In the genomic region with DNA sequence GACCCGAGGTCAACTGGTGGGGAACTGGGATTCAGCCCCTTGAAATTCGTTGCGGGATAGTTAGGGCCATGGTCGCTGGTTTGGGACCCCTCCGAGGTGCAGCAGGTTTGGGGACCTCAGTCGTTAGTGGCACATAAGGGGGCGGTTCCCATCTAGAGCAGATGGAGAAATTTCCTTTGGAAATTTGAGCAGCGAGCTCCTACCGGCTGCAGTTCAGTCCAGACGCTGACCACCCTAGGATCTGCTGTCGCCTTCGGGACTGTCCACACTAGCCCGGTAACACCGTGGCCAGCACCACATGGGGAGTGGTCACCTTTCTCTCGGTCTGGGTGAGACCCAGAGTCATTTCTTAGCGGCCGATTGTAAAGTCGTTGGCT, we compare ENCODE assay signal across 13 mouse cellular contexts. TPM values are rescaled to one million over a fixed set of nuclear protein-coding genes. Genes with fewer than 3 reads are reported as not detected.
DNase-seq lines count a peak whose midpoint lies in the region; ATAC-seq lines count a peak whose summit lies in the region.
"Had no signal": no experiment of that assay in that cellular context is flagged by ENCODE, and none has a peak within 500 bp of the region (broad histone marks: within the 10 kb centered on the region; RNA-seq: fewer than 3 reads in every experiment).

No protein-coding gene starts in this region.

- peak overlapping the region; percentile 62; the same call in 1 of the 2 replicates for H3K4me2 ChIP-seq in heart, embryonic 12.5 days
- peak overlapping the region; percentile 52; the same call in 1 of the 2 replicates for H3K4me2 ChIP-seq in forebrain, embryonic 16.5 days (ENCODE audit: low read length)
- peak overlapping the region; percentile 53 for H3K4me2 ChIP-seq in midbrain, embryonic 12.5 days (replicated peaks)

- 2% methylated on average over 18 of the region's 18 CpGs for WGBS in heart, embryonic 12.5 days
- under 1% methylated on average over 18 of the region's 18 CpGs for WGBS in forebrain, embryonic 16.5 days
- WGBS in midbrain, embryonic 12.5 days = under 1% methylated on average over 18 of the region's 18 CpGs

- H3K36me3 ChIP-seq in heart, embryonic 12.5 days = no peaks in the 10 kb centered on the region
- H3K36me3 ChIP-seq in forebrain, embryonic 16.5 days (ENCODE audit: control insufficient read depth, insufficient read depth) = no peaks in the 10 kb centered on the region
- H3K36me3 ChIP-seq in midbrain, embryonic 12.5 days = no peaks in the 10 kb centered on the region
- H3K36me3 ChIP-seq: limb, embryonic 15.5 days had no signal

- H3K9ac ChIP-seq in heart, embryonic 12.5 days = no peak overlapping the region
- no peak overlapping the region for H3K9ac ChIP-seq in forebrain, embryonic 16.5 days (replicated peaks; ENCODE audit: low read depth, low read length)
- H3K9ac ChIP-seq in midbrain, embryonic 12.5 days (replicated peaks) = no peak overlapping the region
- H3K9ac ChIP-seq: limb, embryonic 15.5 days had no signal

- peaks cover 88% of the 10 kb centered on the region for H3K27me3 ChIP-seq in heart, embryonic 12.5 days (replicated peaks)
- H3K27me3 ChIP-seq in forebrain, embryonic 16.5 days (replicated peaks; ENCODE audit: control insufficient read depth, insufficient read depth, low read length) = peaks cover 64% of the 10 kb centered on the region
- H3K27me3 ChIP-seq in midbrain, embryonic 12.5 days = peaks cover 93% of the 10 kb centered on the region

- no peak for DNase-seq in heart, postnatal 25 days (ENCODE audit: low spot score)
- DNase-seq in cerebellum, adult 9-11 months = peak; percentile 47
- no peak for DNase-seq in urinary bladder, postnatal 4 days (ENCODE audit: low spot score in 2 of 2)
- DNase-seq in frontal cortex, postnatal 10 days (ENCODE audit: low spot score in 2 of 2) = no peak
- no peak for DNase-seq in gastrocnemius, postnatal 14 days
- DNase-seq: spleen, adult 18-20 months had no signal

- H3K9me3 ChIP-seq in heart, embryonic 12.5 days (replicated peaks) = no peaks in the 10 kb centered on the region
- H3K9me3 ChIP-seq in forebrain, embryonic 16.5 days (ENCODE audit: control insufficient read depth, low read length) = no peaks in the 10 kb centered on the region
- no peaks in the 10 kb centered on the region for H3K9me3 ChIP-seq in midbrain, embryonic 12.5 days
- H3K9me3 ChIP-seq: limb, embryonic 15.5 days had no signal

- H3K4me1 ChIP-seq in heart, embryonic 12.5 days (replicated peaks) = peaks cover 27% of the 10 kb centered on the region
- peaks cover 31% of the 10 kb centered on the region for H3K4me1 ChIP-seq in forebrain, embryonic 16.5 days (replicated peaks; ENCODE audit: control insufficient read depth, insufficient read depth, low read length)
- H3K4me1 ChIP-seq in midbrain, embryonic 12.5 days = peaks cover 41% of the 10 kb centered on the region

- no peak for ATAC-seq in heart, embryonic 12.5 days (ENCODE audit: insufficient number of reproducible peaks, low FRiP score)
- no peak for ATAC-seq in forebrain, embryonic 16.5 days
- no peak for ATAC-seq in midbrain, embryonic 12.5 days (ENCODE audit: low FRiP score, low read depth)
- ATAC-seq: activated CD4-positive, CD25-positive, alpha-beta regulatory T cell, adult 4 months had no signal

- H3K4me3 ChIP-seq in heart, embryonic 12.5 days = 0 out of 2 replicates have a peak overlapping the region, but pooled peaks have one; percentile 27
- H3K4me3 ChIP-seq in forebrain, embryonic 16.5 days (replicated peaks; ENCODE audit: low read length) = peak overlapping the region; percentile 33; the same call in 1 of the 2 replicates
- peak overlapping the region; percentile 39 for H3K4me3 ChIP-seq in midbrain, embryonic 12.5 days

- intact Hi-C loops in heart, postnatal 25 days (cut with DNase I) = no loop called here
- intact Hi-C loops in gastrocnemius, postnatal 14 days (cut with DNase I; ENCODE audit: low total_unique reads) = no loop called here

- H3K27ac ChIP-seq in heart, embryonic 12.5 days (ENCODE audit: poor library complexity, severe bottlenecking) = no peak overlapping the region
- H3K27ac ChIP-seq in forebrain, embryonic 16.5 days (ENCODE audit: low read length) = no peak overlapping the region
- H3K27ac ChIP-seq in midbrain, embryonic 12.5 days (replicated peaks) = no peak overlapping the region
- H3K27ac ChIP-seq: limb, embryonic 15.5 days had no signal

RNA-seq across cellular contexts. Expression of gene Tlx3, which starts 0.9 kb away (rescaled TPM):
- not detected in 2 replicates for polyA plus RNA-seq in heart, embryonic 12.5 days (2016; fragmentation: Nextera tagmentation; extraction: Ambion mirVana)
- total RNA-seq in heart, postnatal 25 days (2021) = not detected
- polyA plus RNA-seq in forebrain, embryonic 16.5 days (2015; fragmentation: Nextera tagmentation; extraction: Ambion mirVana) = not detected in 2 replicates
- polyA plus RNA-seq in midbrain, embryonic 12.5 days (2016; fragmentation: Nextera tagmentation; extraction: Ambion mirVana) = 4.3 and 5.0 TPM in 2 replicates
- total RNA-seq in gastrocnemius, postnatal 14 days (2021) = not detected
- polyA plus RNA-seq: activated CD4-positive, CD25-positive, alpha-beta regulatory T cell, adult 4 months; cortical plate, adult 2 months; heart, postnatal 0 days; limb, embryonic 15.5 days had no signal

RNA-seq across cellular contexts. Expression of gene Npm1, which starts 41.3 kb away (rescaled TPM):
- polyA plus RNA-seq in heart, embryonic 12.5 days (2016; fragmentation: Nextera tagmentation; extraction: Ambion mirVana) = 513 and 525 TPM in 2 replicates
- 100 to 1,000 TPM; 138 to 153 TPM for total RNA-seq in heart, postnatal 25 days (2021)
- polyA plus RNA-seq in forebrain, embryonic 16.5 days (2015; fragmentation: Nextera tagmentation; extraction: Ambion mirVana) = 479 and 511 TPM in 2 replicates
- polyA plus RNA-seq in midbrain, embryonic 12.5 days (2016; fragmentation: Nextera tagmentation; extraction: Ambion mirVana) = 647 and 719 TPM in 2 replicates
- total RNA-seq in gastrocnemius, postnatal 14 days (2021) = 100 to 1,000 TPM; 136 to 145 TPM

RNA-seq across cellular contexts. Expression of gene Fgf18, which starts 57.1 kb away (rescaled TPM):
- 2.6 TPM in 2 replicates for polyA plus RNA-seq in heart, embryonic 12.5 days (2016; fragmentation: Nextera tagmentation; extraction: Ambion mirVana)
- 1 to 10 TPM; 5.1 to 6.0 TPM for total RNA-seq in heart, postnatal 25 days (2021)
- 3.8 and 4.3 TPM in 2 replicates for polyA plus RNA-seq in forebrain, embryonic 16.5 days (2015; fragmentation: Nextera tagmentation; extraction: Ambion mirVana)
- 3.0 and 3.6 TPM in 2 replicates for polyA plus RNA-seq in midbrain, embryonic 12.5 days (2016; fragmentation: Nextera tagmentation; extraction: Ambion mirVana)
- 1 to 10 TPM; 1.9 to 5.6 TPM for total RNA-seq in gastrocnemius, postnatal 14 days (2021)
- polyA plus RNA-seq: activated CD4-positive, CD25-positive, alpha-beta regulatory T cell, adult 4 months had no signal
